Mouse (Mus musculus) G1E (cell line): ENCODE results near the gene Gcnt2. TPM values are rescaled to one million over a fixed set of nuclear protein-coding genes. Genes with fewer than 3 reads are reported as not detected.

Source experiments
- ATAC-seq: 2 replicates; pipeline ENCODE4 v1.8.0; 2016; ENCODE audit warnings: mild to moderate bottlenecking; ENCODE audit not compliant: insufficient number of reproducible peaks, poor library complexity, low FRiP score, severe bottlenecking; ENCODE audit errors: extremely low read depth
- DNase-seq: peaks from one replicate; pipeline ENCODE4 v3.0.0; 2012; ENCODE audit warnings: low spot score
- H3K27me3 ChIP-seq: 2 replicates; pipeline ENCODE4 v1.6.1; 2012; ENCODE audit warnings: mild to moderate bottlenecking, low read length, inconsistent platforms; ENCODE audit not compliant: insufficient read depth
- H3K36me3 ChIP-seq: replicated peaks from 2 replicates; pipeline ENCODE3; 2012; ENCODE audit warnings: mild to moderate bottlenecking, inconsistent platforms
- H3K4me1 ChIP-seq: 2 replicates; pipeline ENCODE4 v1.6.1; 2012; ENCODE audit warnings: low read depth, low read length, inconsistent platforms, mixed read lengths; ENCODE audit not compliant: insufficient read depth
- H3K4me3 ChIP-seq: 2 replicates; pipeline ENCODE4 v1.5.1; 2012; ENCODE audit warnings: low read depth, mild to moderate bottlenecking, inconsistent platforms, low read length, moderate library complexity, mixed read lengths
- H3K9me3 ChIP-seq: replicated peaks from 2 replicates; pipeline ENCODE4 v1.6.1; 2012; ENCODE audit warnings: inconsistent platforms
- CTCF ChIP-seq: IDR thresholded peaks from 2 replicates; pipeline ENCODE4 v1.5.1; 2012; ENCODE audit warnings: low read depth, low read length, inconsistent platforms, mixed read lengths
- GATA1 ChIP-seq: IDR thresholded peaks from 2 replicates; pipeline ENCODE4 v1.6.1; 2012; ENCODE audit warnings: borderline replicate concordance, low read length, inconsistent platforms, mixed read lengths
- GATA2 ChIP-seq: IDR thresholded peaks from 2 replicates; pipeline ENCODE4 v1.6.1; 2012; ENCODE audit warnings: low read depth, low read length, inconsistent platforms, borderline replicate concordance
- POLR2AphosphoS5 ChIP-seq: IDR thresholded peaks from 2 replicates; pipeline ENCODE4 v1.6.1; 2012; ENCODE audit warnings: low read depth, low read length, inconsistent platforms; ENCODE audit not compliant: insufficient replicate concordance
- TAL1 ChIP-seq: conservative IDR thresholded peaks from 2 replicates; pipeline ENCODE4 v1.6.1; 2012; ENCODE audit warnings: low read depth, low read length, inconsistent platforms, mixed read lengths
- polyA plus RNA-seq: library from polyadenylated mRNA; stranded (reverse); fragments of >175 nt; gene quantifications from 2 replicates; pipeline ENCODE4 v1.2.3, GENCODE M21; 2012
- total RNA-seq, 2 experiments: library from RNA; stranded (forward) in 1 of 2; stranded (reverse) in 1 of 2; fragments of 200-1000 nt in 1 of 2; fragments of >200 nt in 1 of 2; fragmentation: Nextera tagmentation in 1 of 2; gene quantifications; 2 replicates each; pipeline ENCODE4 v1.2.3; 2014 to 2017

The Gcnt2 gene
- total and polyA plus RNA-seq, 3 experiments = 0.71 TPM; not detected in 2

DNA sequence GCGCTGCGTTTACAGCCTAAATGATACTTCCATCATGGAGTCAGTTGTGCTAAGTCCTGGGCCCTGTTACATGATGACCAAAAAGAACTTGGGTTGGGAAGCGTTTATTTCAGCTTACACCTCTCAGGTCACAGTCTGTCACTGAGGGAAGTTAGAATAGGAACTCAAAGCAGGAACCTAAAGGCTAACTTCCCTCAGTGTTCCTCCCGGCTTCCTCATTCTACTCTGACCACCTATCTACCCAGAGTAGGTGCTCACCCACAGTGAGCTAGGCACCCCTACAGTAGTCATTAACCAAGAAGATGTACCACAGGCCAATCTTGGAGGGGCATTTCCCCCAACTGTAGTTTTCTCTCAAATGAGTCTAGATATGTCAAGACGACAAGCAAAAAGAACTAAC lies 15.4 kb upstream of the Gcnt2 start:
- DNase-seq (no peak), ATAC-seq (no peak)
- Histone ChIP-seq H3K4me3 (no peak overlapping the region), H3K36me3 (no peaks in the 10 kb centered on the region), H3K9me3 (no peaks in the 10 kb centered on the region), H3K4me1 (no peaks in the 10 kb centered on the region), H3K27me3 (no peaks in the 10 kb centered on the region)
- no peak for TF ChIP-seq TAL1
- no peak for TF ChIP-seq CTCF
- no peak for TF ChIP-seq GATA2
- no peak for TF ChIP-seq GATA1
- no peak for TF ChIP-seq POLR2AphosphoS5

DNA sequence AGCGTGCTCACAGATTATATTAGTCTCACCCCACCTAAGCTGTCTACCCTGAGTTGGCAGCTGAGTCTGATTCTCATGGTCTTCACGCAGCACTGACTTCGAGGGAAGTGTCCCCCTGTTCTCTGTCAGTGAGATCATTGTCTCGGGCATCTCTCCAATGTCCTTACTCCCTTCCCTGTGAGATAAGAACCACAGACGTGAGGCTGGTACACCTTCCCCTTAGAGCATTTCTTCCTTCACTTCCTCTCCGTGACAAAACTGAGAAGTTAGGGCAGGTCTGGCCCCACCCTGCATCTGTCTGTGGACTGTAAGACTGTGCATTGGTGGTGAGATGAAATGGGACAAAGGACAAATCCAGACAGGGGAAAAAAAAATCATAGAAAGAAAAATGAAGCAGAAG lies 13.6 kb upstream of the Gcnt2 start:
- no peak for ATAC-seq
- Histone ChIP-seq H3K9me3 (no peaks in the 10 kb centered on the region), H3K4me1 (no peaks in the 10 kb centered on the region), H3K4me3 (no peak overlapping the region), H3K27me3 (no peaks in the 10 kb centered on the region), H3K36me3 (no peaks in the 10 kb centered on the region)
- no peak for DNase-seq
- TF ChIP-seq GATA2 (no peak), TAL1 (no peak), GATA1 (no peak), POLR2AphosphoS5 (no peak), CTCF (no peak)

DNA sequence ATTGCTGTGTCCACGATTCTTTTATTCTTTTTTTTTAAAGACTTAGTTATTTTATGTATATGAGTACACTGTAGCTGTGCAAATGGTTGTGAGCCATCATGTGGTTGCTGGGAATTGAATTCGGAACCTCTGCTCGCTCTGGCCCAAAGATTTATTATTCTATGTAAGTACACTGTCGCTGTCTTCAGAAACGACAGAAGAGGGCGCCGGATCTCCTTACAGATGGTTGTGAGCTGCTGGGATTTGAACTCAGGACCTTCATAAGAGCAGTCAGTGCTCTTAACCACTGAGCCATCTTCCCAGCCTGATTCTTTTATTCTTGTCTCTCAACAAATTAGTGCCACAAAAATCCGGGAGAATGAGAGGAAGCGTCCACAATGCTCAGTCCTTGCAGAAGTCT lies 13.2 kb upstream of the Gcnt2 start:
- H3K4me1 ChIP-seq = no peaks in the 10 kb centered on the region
- TF ChIP-seq GATA2 = no peak
- TF ChIP-seq POLR2AphosphoS5 = no peak
- TF ChIP-seq TAL1 = no peak
- no peak for TF ChIP-seq CTCF
- TF ChIP-seq GATA1 = no peak
- ATAC-seq = no peak
- H3K4me3 ChIP-seq = no peak overlapping the region
- no peaks in the 10 kb centered on the region for H3K27me3 ChIP-seq
- no peaks in the 10 kb centered on the region for H3K36me3 ChIP-seq
- no peaks in the 10 kb centered on the region for H3K9me3 ChIP-seq
- DNase-seq = no peak

DNA sequence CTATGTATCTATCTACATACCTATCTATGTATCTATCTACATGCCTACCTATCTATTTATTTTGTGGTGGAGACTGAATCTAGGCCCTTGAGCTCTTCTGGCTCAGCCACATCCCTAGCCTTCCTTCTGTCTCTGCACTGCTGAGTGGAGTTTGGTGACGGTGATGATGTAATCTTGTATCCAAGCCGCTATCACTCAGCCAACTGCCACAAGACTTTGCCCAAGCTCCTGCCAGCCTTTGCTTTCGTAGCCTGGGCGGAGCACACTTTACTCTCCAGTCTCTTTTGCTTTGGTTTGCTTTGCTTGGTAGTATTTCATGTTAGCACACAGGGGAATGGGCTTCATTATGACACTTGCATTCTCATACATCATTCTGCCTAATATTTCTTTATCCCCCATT lies 11.7 kb upstream of the Gcnt2 start:
- H3K36me3 ChIP-seq = no peaks in the 10 kb centered on the region
- H3K4me3 ChIP-seq = no peak overlapping the region
- no peaks in the 10 kb centered on the region for H3K4me1 ChIP-seq
- no peaks in the 10 kb centered on the region for H3K27me3 ChIP-seq
- no peak for TF ChIP-seq CTCF
- TF ChIP-seq GATA1 = no peak
- TF ChIP-seq GATA2 = no peak
- TF ChIP-seq TAL1 = no peak
- TF ChIP-seq POLR2AphosphoS5 = no peak
- H3K9me3 ChIP-seq = no peaks in the 10 kb centered on the region
- no peak for DNase-seq
- ATAC-seq = no peak

DNA sequence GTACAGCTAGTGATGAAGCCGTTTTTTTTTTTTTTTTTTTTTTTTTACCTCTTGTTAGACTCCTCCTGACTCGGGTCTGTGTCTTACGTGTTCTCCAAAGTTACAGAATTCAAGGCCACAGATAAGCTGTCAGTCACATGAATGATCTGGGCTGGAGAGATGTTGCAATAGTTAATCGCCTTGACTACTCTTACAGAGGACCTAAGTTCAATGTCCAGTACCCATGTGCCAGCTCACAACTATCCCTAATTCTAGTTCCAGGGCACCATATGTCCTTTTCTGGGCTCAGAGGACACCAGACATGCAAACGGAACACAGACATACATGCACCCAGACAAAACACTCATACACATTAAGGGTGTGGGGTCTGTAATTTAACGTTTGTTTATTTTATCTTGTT lies 8.9 kb upstream of the Gcnt2 start:
- Histone ChIP-seq H3K27me3 (no peaks in the 10 kb centered on the region), H3K9me3 (no peaks in the 10 kb centered on the region), H3K4me3 (no peak overlapping the region), H3K36me3 (no peaks in the 10 kb centered on the region), H3K4me1 (no peaks in the 10 kb centered on the region)
- DNase-seq (no peak), ATAC-seq (no peak)
- TF ChIP-seq TAL1 (no peak), GATA1 (no peak), POLR2AphosphoS5 (no peak), CTCF (no peak), GATA2 (no peak)

DNA sequence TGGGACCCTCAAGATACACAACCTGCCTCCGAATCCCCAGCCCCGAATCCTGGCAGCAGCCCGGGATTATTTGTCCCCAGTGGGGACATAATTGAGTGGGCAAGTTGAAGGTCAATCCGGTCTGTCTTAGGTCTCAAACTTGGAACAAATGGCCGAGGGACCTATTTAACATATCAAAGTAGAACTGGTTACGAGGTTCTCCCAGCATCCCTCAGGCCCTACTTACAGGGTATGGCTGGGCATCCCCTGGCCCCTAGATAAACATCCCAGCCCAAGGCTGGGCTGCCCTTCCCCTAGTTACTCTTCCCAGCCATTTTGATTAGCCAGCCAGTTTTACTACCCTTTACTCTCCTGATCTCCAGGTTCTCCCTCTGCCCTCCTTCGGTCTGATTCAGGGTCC lies 8.3 kb upstream of the Gcnt2 start:
- Histone ChIP-seq H3K4me3 (no peak overlapping the region), H3K27me3 (no peaks in the 10 kb centered on the region), H3K4me1 (no peaks in the 10 kb centered on the region), H3K9me3 (no peaks in the 10 kb centered on the region), H3K36me3 (no peaks in the 10 kb centered on the region)
- no peak for TF ChIP-seq GATA1
- no peak for TF ChIP-seq TAL1
- TF ChIP-seq GATA2 = no peak
- no peak for TF ChIP-seq POLR2AphosphoS5
- no peak for TF ChIP-seq CTCF
- no peak for DNase-seq
- ATAC-seq = no peak
